15 mouse cellular contexts compared by ENCODE assay signal in genomic region chr4:150291900-150292299, GRCm38 (mm10). TPM values are rescaled to one million over a fixed set of nuclear protein-coding genes. Genes with fewer than 3 reads are reported as not detected.
DNase-seq lines count a peak whose midpoint lies in the region; ATAC-seq and TF ChIP-seq lines count a peak whose summit lies in the region.
"Had no signal": no experiment of that assay in that cellular context is flagged by ENCODE, and none has a peak within 500 bp of the region (broad histone marks: within the 10 kb centered on the region; RNA-seq: fewer than 3 reads in every experiment).

No protein-coding gene starts in this region.

- H3K4me3 ChIP-seq in kidney, adult 2 months (ENCODE audit: insufficient read depth, low read depth, low read length): no peak overlapping the region
- no peak overlapping the region for H3K4me3 ChIP-seq in midbrain, postnatal 0 days (ENCODE audit: low read depth, low read length)
- no peak overlapping the region for H3K4me3 ChIP-seq in midbrain, embryonic 14.5 days (replicated peaks; ENCODE audit: low read depth, low read length)
- H3K4me3 ChIP-seq: embryonic facial prominence, embryonic 15.5 days; neural tube, embryonic 15.5 days had no signal

- no peak overlapping the region for H3K9ac ChIP-seq in midbrain, postnatal 0 days (replicated peaks; ENCODE audit: low read length, poor library complexity, severe bottlenecking)
- no peak overlapping the region for H3K9ac ChIP-seq in midbrain, embryonic 14.5 days (replicated peaks; ENCODE audit: low read length)
- H3K9ac ChIP-seq: embryonic facial prominence, embryonic 15.5 days; neural tube, embryonic 15.5 days had no signal

- peaks cover 16% of the 10 kb centered on the region; the same call in 1 of the 2 replicates for H3K4me1 ChIP-seq in kidney, adult 2 months (ENCODE audit: control insufficient read depth, insufficient read depth, low read length)
- peaks cover 6% of the 10 kb centered on the region; the same call in 1 of the 2 replicates for H3K4me1 ChIP-seq in midbrain, postnatal 0 days (ENCODE audit: insufficient read depth, low read length)
- H3K4me1 ChIP-seq in midbrain, embryonic 14.5 days (ENCODE audit: control insufficient read depth, insufficient read depth, low read length): peaks cover 12% of the 10 kb centered on the region

- no peak overlapping the region for H3K4me2 ChIP-seq in midbrain, postnatal 0 days (ENCODE audit: low read depth, low read length, poor library complexity, severe bottlenecking)
- no peak overlapping the region for H3K4me2 ChIP-seq in midbrain, embryonic 14.5 days (ENCODE audit: low read length)
- H3K4me2 ChIP-seq: embryonic facial prominence, embryonic 15.5 days; heart, embryonic 11.5 days; neural tube, embryonic 15.5 days had no signal

- no peaks in the 10 kb centered on the region for H3K9me3 ChIP-seq in midbrain, postnatal 0 days (ENCODE audit: low read length)
- no peaks in the 10 kb centered on the region for H3K9me3 ChIP-seq in midbrain, embryonic 14.5 days (ENCODE audit: control insufficient read depth, low read length)
- H3K9me3 ChIP-seq: embryonic facial prominence, embryonic 15.5 days; neural tube, embryonic 15.5 days had no signal

- TF ChIP-seq POLR2A in kidney, adult 2 months (IDR thresholded peaks at IDR 0.05; ENCODE audit: low read depth, low read length): no peak

- 0 out of 2 replicates have a peak, but pooled peaks have one; percentile 9 for TF ChIP-seq CTCF in kidney, adult 2 months (conservative IDR thresholded peaks at IDR 0.05; ENCODE audit: insufficient read depth, insufficient read length, low read depth, low read length)
- TF ChIP-seq CTCF in midbrain, postnatal 0 days (IDR thresholded peaks at IDR 0.05): peak; percentile 42

- no peaks in the 10 kb centered on the region for H3K36me3 ChIP-seq in kidney, adult 2 months (ENCODE audit: control insufficient read depth, insufficient read depth, low read length)
- H3K36me3 ChIP-seq in midbrain, postnatal 0 days (ENCODE audit: insufficient read depth, low read length): no peaks in the 10 kb centered on the region
- no peaks in the 10 kb centered on the region for H3K36me3 ChIP-seq in midbrain, embryonic 14.5 days (ENCODE audit: control insufficient read depth, insufficient read depth, low read length)
- H3K36me3 ChIP-seq: neural tube, embryonic 15.5 days had no signal

- no peak for ATAC-seq in midbrain, postnatal 0 days (ENCODE audit: low FRiP score)
- no peak for ATAC-seq in midbrain, embryonic 14.5 days (ENCODE audit: low FRiP score, low TSS enrichment)
- no peak for ATAC-seq in megakaryocyte, adult 5-6 weeks (ENCODE audit: poor library complexity, severe bottlenecking)
- ATAC-seq: forebrain, embryonic 14.5 days had no signal

- no peaks in the 10 kb centered on the region for H3K27me3 ChIP-seq in kidney, adult 2 months (replicated peaks; ENCODE audit: control insufficient read depth, insufficient read depth, low read length)
- no peaks in the 10 kb centered on the region for H3K27me3 ChIP-seq in midbrain, postnatal 0 days (ENCODE audit: insufficient read depth, low read length)
- no peaks in the 10 kb centered on the region for H3K27me3 ChIP-seq in midbrain, embryonic 14.5 days (ENCODE audit: control insufficient read depth, insufficient read depth, low read length)
- H3K27me3 ChIP-seq: embryonic facial prominence, embryonic 15.5 days; neural tube, embryonic 15.5 days had no signal

- 95% methylated on average over 3 of the region's 3 CpGs for WGBS in kidney, adult 2 months
- WGBS in midbrain, postnatal 0 days: 96% methylated on average over 3 of the region's 3 CpGs
- WGBS in midbrain, embryonic 14.5 days: 97% methylated on average over 3 of the region's 3 CpGs

- H3K27ac ChIP-seq in kidney, adult 2 months (ENCODE audit: insufficient read depth, low read depth, low read length): no peak overlapping the region
- H3K27ac ChIP-seq in midbrain, postnatal 0 days (ENCODE audit: low read depth, low read length): no peak overlapping the region
- H3K27ac ChIP-seq in midbrain, embryonic 14.5 days (replicated peaks; ENCODE audit: low read depth, low read length): no peak overlapping the region
- H3K27ac ChIP-seq: embryonic facial prominence, embryonic 15.5 days; neural tube, embryonic 15.5 days had no signal

- no peak for DNase-seq in kidney, adult 2 months
- no peak for DNase-seq in kidney, adult 8-10 months
- DNase-seq in midbrain, postnatal 0 days (ENCODE audit: low spot score): no peak
- no peak for DNase-seq in midbrain, embryonic 14.5 days
- peak; percentile 57 for DNase-seq in ZHBTc4 (ENCODE audit: low read depth, low spot score)
- no peak for DNase-seq in spleen, adult 12 weeks (ENCODE audit: low spot score)
- DNase-seq: adrenal gland, postnatal 36 days; cerebellum, adult 11-12 months; kidney, postnatal 4 days; lung, postnatal 36 days had no signal

RNA-seq across cellular contexts. Expression of gene Rere, which starts 10.5 kb away (rescaled TPM):
- polyA plus RNA-seq in kidney, adult 2 months (2012; rRNA removed): 45.6 and 58.8 TPM in 2 replicates
- 36.8 and 44.3 TPM in 2 replicates for total RNA-seq in midbrain, postnatal 0 days (2014; rRNA removed)
- polyA plus RNA-seq in midbrain, postnatal 0 days (2015; fragmentation: Nextera tagmentation; extraction: Ambion mirVana): 17.9 and 22.7 TPM in 2 replicates
- polyA plus RNA-seq in midbrain, embryonic 14.5 days (2014; fragmentation: Nextera tagmentation; extraction: Ambion mirVana): 37.6 and 48.6 TPM in 2 replicates
- total RNA-seq in megakaryocyte, adult 5-6 weeks (2015): 60.3 and 65.8 TPM in 2 replicates
- 16.3 and 19.1 TPM in 2 replicates for total RNA-seq in megakaryocyte, adult 5-6 weeks (2017)

RNA-seq across cellular contexts. Expression of gene Eno1, which starts 55.4 kb away (rescaled TPM):
- polyA plus RNA-seq in kidney, adult 2 months (2012; rRNA removed): 630 and 636 TPM in 2 replicates
- 438 and 440 TPM in 2 replicates for total RNA-seq in midbrain, postnatal 0 days (2014; rRNA removed)
- 1,069 and 1,129 TPM in 2 replicates for polyA plus RNA-seq in midbrain, postnatal 0 days (2015; fragmentation: Nextera tagmentation; extraction: Ambion mirVana)
- 935 and 972 TPM in 2 replicates for polyA plus RNA-seq in midbrain, embryonic 14.5 days (2014; fragmentation: Nextera tagmentation; extraction: Ambion mirVana)
- total RNA-seq in megakaryocyte, adult 5-6 weeks (2015): 382 and 422 TPM in 2 replicates
- total RNA-seq in megakaryocyte, adult 5-6 weeks (2017): 352 and 362 TPM in 2 replicates
